Mouse (Mus musculus) kidney, adult 8-10 months (tissue): Measurements from ENCODE around the gene Clec2g.
"Not testable (repeated sequence)": the region's sequence is repeated elsewhere in the genome, so short reads cannot be mapped to it uniquely, and the experiment has no call there.

Source experiments
- DNase-seq, 2 experiments: peaks; one replicate each; pipeline ENCODE4 v3.0.0; 2022

Gene Clec2g

GRCm38 (mm10) chr6:128972156-128972555 is 38.0 kb downstream of the Clec2g start:
- no peak for DNase-seq

- no peak for DNase-seq
Measured at GRCm38 (mm10) chr6:128972687-128973438, 38.7 kb downstream of the Clec2g start.

DNA sequence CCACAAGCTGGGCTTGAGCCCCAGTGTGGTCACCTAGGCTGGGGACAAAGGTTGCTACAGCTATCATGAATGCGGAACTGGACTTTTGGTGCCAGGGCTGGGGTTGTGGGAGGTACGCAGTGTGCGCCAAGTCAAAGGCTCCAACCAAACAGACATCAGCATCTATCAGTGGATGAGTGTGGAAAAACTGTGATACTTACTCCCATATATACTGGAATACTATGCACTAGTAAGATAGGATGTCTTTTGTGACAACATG is 39.2 kb downstream of the Clec2g start:
- DNase-seq: no peak

- not testable (repeated sequence) for DNase-seq
Measured at GRCm38 (mm10) chr6:128974850-128975249, 40.7 kb downstream of the Clec2g start.

GRCm38 (mm10) chr6:128976194-128976593 is 42.0 kb downstream of the Clec2g start:
- DNase-seq: no peak

DNA sequence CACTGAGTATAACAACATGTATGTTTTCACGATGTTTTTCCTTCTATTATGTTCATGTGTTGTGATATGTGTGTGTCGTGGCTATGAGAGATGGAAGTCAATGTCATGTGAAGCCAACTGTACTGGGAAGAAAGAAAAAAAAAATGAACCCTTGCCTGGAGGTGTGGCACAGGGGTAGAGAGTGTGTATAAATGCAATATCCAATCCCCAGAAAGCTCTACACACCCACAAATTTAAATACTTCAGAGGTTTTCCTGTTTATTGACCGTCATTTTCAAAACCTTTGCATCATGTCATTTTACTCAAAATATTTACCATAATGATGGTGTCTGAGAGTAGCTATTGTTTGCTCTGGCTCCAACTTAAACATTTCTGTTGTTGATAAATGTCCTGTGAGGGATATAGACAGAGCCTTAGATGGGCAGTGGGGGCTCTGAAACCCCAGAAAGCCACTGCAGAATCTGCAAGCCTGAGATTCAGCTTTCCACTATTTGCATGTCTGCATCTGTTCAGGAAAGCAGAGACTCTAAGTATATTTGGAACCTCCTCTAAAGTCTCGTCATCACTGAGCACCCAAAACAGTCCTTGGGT is 47.9 kb downstream of the Clec2g start:
- not testable (repeated sequence) for DNase-seq

DNA sequence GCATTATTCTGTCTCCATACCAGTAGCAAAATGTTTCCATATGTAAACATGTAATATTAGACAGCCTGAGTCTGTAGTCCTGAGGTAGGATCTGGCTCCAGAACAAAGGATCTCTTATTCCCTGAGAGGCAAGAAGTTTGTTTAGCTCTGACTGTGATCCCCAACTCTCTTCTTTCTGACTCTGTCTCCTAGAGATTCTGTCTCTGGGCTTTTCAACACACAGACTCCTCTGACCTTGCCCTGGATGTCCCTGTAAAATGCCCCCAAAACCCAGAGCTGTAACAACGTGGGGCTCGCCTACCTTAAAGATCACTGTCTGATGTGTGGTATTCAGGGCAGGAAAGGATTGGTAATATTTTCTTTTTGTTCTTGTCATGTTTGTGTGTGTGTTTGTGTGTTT is 58.2 kb downstream of the Clec2g start:
- DNase-seq: no peak

GRCm38 (mm10) chr6:128992753-128993152 is 58.6 kb downstream of the Clec2g start:
- no peak for DNase-seq

- DNase-seq: no peak
Measured at GRCm38 (mm10) chr6:128993221-128993620, 59.0 kb downstream of the Clec2g start.

DNA sequence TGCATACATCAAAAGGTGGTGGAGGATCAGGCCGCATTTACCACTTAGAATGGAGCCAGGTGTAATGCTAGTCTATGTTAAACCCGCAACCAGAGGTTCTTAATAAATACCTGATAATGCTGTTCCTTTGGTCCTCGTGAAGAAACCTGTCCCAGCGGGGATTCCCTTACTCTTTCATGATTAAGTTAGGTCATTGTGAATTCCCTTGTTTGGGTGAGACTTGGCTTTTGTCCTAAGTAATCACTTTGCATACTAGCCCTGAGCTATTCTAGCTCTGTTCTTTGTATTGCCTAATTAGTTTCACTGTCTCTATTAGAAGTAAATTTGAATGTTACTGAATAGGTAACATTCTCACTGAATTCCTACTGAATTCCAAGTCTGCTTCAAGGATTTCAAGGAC is 60.2 kb downstream of the Clec2g start:
- no peak for DNase-seq

- peak; percentile 22 to 32 for DNase-seq
Measured at GRCm38 (mm10) chr6:128994742-128995141, 60.6 kb downstream of the Clec2g start.

DNA sequence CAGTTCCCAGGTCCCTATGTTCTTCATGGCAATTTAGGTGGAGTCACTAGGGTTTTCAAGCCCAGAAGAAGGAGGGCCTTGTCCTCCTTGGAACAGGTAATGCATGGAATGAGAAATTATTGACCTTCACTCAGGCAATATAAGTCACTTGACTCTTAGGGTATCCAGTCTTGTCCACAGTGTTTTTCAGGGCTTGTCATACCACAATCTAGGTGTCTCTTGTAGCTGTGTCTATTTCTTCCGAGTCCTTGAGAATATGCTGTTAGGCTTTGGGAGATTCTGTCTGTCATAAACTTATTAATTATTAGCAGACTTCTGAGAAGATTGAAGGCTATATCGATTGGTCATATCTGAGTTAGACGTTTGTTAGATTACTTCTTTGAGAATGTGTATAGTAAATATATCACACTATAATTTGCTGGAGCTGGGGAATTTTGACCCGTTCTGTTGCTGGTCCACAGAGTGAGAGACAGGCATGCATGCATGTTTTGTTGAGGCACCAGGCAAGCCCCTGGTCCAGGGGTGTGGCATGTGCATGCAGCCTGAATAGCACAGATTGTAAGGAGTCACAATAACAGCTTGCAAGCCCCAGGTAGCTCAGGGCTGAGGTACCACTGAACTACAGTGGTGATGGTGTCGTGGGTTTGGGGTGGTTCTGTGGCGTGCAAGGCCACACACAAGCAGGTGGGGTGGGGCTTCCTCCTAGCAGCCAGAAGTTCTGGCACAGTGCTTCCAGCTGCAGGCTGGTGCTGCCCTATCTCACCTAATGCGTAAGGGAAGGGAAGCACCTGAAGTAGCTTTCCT is 61.3 kb downstream of the Clec2g start:
- no peak for DNase-seq

- DNase-seq: no peak
Measured at GRCm38 (mm10) chr6:128996054-128996767, 62.0 kb downstream of the Clec2g start.

DNA sequence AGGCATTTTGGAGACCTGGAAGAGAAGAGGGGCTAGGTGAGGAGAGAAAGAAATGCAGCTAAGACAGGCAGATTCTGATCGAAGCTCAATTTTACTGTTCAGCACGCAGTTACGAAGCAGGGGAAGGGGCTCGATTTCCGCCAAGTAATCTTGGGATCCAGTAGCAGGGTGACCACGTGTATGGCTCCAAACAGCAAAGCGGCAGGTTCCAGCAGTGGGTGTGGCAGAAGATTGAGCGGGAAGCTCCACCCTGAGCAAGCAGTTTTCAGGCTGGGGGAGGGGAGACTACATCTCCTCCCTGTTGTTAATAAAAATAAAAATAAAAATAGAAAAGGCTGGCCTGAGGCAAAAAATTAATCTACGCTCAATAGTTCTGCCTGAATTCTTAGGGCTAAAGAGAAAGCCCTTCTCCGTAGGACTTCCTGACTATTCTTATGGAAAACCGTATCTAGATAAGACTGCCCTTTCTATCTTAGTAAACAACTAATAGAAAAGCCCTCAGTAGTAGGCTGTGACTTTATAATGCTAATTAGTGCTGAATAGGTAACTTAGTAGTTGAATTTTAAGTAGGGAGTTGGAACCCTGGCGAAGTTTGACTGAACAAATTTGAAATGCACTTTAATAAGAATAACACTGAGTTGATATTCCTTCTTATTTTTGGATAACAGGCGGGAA is 62.7 kb downstream of the Clec2g start:
- peak in 1 of 2 experiments; percentile 32 for DNase-seq

GRCm38 (mm10) chr6:129001392-129001791 is 67.2 kb downstream of the Clec2g start:
- no peak for DNase-seq

DNA sequence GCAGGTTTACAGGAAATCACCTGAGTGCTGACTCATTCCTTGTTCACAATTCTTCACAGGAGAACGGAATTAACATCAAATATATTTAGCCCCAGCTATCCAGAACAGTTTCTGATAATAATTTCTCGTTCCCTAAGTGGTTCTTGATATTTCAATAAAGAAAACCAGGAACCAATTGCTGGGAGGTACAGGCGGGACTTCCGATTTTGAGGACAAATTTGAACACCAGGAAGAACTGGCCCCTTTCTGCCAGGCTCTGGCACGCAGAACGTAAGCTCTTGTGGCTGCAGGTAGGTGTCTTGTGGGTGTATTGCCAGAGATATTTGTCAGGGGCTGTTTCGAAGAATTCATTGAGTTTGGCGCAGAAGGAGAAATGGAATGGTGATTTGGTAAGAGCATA is 74.4 kb downstream of the Clec2g start:
- DNase-seq: no peak

- peak; percentile 22 to 26 for DNase-seq
Measured at GRCm38 (mm10) chr6:129009846-129010504, 75.8 kb downstream of the Clec2g start.

DNA sequence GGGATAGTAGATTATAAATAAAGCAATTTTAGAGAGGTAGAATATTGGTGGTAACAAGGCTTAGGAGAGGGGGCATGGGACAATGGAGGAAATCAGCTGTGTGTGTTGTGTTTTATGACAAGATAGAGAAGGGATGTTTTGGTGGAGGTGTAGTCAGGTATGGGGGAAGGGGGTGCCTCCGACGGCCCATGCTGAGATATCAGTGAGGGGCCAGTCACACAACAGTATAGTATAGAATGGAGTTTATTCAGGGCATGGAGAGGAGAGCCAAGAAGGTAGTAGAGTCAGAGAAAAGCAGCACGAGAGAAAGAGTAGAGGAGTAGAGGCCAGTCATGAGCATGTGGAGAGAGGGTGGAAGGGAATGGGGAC is 76.3 kb downstream of the Clec2g start:
- no peak for DNase-seq

DNA sequence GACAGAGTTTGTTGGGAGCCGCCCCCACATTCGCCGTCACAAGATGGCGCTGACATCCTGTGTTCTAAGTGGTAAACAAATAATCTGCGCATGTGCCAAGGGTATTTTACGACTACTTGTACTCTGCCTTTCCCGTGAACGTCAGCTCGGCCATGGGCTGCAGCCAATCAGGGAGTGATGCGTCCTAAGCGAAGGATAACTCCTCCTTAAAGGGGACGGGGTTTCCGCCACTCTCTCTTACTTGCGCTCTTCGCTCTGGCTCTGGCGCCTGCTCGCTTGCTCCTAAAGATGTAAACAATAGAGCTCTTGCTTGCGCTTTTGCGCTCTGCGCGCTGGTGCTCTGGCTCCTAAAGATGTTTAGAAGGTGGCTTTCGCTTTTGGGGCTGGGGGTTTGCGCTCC is 77.8 kb downstream of the Clec2g start:
- DNase-seq: not testable (repeated sequence)

- no peak for DNase-seq
Measured at GRCm38 (mm10) chr6:129012966-129013365, 78.8 kb downstream of the Clec2g start.

DNA sequence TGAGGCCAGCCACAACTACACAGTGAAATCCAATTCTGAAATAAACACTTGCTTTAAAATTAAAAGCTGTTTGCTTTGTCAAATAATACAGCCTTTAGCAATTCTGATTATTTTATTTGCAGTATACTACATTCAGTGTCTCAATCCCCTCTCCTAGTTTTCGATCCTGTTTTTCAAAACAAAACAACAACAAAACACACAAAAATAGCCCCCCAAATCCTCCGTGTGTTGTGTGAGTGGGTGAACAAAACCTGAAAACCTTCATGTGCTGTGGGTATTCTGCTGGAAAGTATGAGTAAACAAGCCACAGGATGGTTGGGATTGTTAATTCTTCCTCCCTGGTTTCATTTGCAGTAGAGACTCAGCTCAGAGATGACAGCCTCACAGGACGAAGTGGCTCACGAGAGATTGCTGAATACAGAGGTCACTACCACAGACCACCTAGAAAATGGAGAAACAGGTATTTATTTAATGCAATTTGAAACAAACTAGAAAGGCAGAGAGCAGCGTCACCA is 79.6 kb downstream of the Clec2g start:
- no peak for DNase-seq

DNA sequence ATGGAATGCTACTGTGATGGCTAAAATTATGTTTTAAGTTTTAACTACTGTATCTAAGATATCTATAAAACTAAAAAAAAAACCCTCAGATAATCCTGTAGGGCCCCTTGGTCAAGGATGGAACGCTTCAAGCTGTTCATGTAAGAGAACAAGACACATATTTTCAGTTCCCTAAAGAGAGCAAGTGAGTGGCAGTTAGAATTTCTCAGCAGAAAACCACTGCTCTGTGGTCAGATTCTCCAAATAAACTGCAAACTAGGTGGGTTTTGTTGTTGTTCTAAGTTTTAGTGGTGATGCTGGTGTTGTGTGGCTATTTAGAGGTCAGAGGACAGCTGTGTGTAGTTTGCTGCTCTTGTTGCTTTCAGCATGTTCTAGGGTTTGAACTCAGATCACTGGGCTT is 80.2 kb downstream of the Clec2g start:
- DNase-seq: no peak
